Mouse (Mus musculus) urinary bladder, postnatal 25 days (tissue): ENCODE results near the gene Pdpk1.

Experiments used
- DNase-seq: peaks from one replicate; pipeline ENCODE4 v3.0.0; 2022; ENCODE audit warnings: low spot score

Gene Pdpk1

DNA sequence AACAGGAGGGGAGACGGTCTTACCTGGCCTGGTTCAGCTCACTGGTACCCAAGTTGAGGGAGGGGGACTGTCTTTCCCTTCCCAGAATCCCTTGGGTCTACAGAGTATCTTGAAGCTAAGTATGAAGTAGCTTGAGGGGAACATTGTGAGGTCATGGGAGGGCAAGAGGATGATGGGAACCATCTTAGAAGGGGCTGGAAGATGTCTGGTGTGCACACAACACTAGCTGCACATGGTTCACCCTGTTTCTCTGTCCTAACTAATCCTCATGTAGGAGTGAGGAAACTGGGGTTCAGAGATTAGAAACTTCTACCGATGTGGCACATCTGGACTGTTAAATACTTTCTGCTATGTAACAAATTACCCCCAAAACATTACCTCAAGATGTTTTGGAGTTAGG, at the start of gene Pdpk1:
Gene Pdpk1 (minus strand): TSS at position 101 of the 400 bp plus-strand sequence.
- DNase-seq, result no peak

DNA sequence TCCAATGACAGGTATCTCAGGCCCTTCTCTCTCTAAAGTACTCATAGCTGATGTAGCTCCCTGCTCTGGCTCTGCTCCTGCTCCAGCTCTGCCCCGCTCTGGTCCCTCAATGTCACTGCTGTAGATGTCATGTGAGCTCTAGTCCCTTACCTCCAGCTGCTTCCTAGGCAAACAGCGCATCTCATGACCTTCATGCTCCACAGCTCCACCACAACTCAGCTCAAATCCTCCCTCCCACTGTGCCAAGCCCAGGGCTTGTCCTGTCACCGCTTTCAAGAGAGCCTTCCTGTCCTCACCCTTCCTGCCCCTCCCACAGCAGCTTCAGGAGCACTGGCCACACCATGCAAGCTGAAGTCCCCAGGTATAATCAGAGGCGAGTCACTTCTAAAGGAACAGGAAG, 49.0 kb upstream of the Pdpk1 start:
- no peak for DNase-seq

DNA sequence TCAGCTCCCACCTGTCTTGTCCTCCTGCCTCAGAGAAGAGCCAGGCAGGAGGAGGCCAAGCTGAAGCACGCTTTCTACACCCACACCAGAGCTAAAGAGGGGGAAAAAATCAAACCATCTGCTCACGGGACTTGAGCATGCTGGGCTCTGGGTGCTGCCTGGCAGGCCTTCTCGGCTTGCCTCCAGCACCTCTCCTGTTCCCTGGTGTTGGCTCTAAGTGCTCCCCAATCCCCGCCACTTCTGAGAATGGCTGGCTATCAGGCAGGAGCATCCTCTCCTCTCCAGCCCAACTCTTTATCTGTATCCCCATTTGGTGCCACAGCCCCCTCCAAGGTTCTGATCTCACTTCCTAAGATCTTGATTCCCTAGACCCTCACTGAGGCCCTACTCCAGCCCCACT, 48.5 kb upstream of the Pdpk1 start:
- no peak for DNase-seq

- DNase-seq, result no peak
These were observed 46.5 kb upstream of the Pdpk1 start for GRCm38 (mm10) chr17:24197032-24197824.

DNA sequence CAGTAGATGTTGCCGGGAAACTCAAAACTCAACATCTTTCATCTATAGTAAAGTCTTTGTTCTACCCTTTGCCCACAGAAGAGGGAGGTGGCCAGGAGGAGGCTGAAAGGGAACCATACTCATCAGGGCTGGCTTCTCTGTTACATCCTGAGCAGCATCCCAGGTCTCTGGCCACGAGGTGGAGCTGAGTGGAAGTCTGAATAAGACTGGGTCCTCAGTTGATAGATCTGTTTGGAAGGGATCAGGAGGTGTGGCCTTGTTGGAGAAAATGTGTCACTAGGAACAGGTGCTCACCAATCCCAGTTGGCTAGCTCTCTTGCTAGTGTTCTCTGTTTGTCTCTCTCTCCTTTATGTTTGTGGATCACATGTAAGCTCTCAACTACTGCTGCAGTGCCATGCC, 44.6 kb upstream of the Pdpk1 start:
- no peak for DNase-seq

DNA sequence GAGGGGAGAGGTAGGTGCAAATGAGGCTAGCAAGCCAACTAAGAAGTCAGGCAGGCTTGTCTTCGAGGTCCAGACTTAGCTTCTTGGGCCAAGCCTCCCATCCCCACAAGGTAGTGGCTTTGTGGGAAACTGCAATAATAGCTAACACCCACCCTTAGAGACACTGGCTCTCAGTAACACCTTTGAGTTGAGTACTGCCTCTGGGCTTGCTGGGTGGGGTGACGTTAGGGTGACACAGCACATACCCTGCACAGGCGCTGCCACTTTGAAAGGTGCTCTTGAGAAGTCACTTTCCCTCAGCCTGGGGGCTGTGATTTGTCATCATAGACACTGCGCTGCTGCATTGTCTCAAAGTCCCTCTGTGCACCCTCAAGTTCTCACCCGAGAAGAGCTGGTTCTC, 43.0 kb upstream of the Pdpk1 start:
- no peak for DNase-seq

DNA sequence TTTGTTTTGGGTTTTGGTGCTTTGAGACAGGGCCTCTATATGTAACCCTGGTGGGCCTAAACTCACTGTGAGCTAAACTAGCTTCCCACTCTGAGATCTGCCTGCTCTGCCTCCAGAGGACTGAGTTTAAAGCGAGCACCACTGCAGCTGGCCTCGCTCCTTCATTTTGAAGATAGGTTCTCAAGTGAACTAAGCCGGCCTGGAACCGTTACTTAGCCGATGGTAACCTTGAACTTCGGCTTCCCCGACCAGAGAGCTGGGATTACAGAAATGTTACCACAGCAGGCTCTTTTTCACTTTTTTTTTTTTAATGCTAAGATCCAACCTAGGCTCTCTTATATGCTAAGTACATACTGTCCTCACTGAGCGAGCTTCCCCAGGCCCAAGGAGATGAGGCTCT, 42.5 kb upstream of the Pdpk1 start:
- DNase-seq, result no peak

DNA sequence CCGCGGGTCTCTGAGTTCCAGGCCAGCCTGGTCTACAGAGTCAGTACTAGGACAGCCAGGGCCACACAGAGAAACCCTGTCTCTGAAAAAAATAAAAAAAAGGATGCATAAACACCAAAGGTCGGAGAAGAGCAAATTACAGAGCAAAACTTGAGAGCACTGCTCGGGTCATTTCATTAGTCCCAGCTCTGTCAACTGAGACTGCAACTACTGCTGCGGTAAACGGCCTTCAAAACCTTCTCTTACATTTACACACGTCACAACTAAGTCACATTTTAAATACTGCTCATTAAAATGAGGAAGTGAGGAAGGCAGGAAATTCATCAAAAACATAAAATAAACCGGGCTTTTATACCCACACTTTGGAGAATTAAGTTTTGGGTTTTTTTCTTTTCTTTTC, 42.1 kb upstream of the Pdpk1 start:
- DNase-seq, result no peak

GRCm38 (mm10) chr17:24191481-24191880, 40.8 kb upstream of the Pdpk1 start:
- no peak for DNase-seq

GRCm38 (mm10) chr17:24190934-24191333, 40.2 kb upstream of the Pdpk1 start:
- no peak for DNase-seq

GRCm38 (mm10) chr17:24174259-24174658, 23.5 kb upstream of the Pdpk1 start:
- no peak for DNase-seq

GRCm38 (mm10) chr17:24173423-24173822, 22.7 kb upstream of the Pdpk1 start:
- peak; percentile 68 for DNase-seq

DNA sequence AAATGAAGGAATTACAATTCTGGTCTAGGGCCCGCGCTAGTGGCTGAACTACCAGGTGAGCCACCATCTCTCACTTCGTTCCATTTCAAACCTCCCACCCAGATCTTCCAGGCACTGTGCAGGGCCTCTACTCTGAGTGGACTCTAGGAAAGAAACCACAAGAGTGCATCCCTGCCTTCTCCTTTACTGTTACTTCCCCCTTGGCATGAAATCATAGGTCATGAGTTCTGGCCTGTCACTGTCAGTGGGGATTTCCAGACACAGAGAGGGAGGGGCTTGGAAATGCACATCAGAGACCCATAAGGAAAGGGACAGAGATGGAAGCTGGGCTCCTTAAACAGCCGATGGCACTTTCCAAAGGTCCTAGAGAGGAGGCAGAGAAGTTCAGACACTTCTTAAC, 21.0 kb upstream of the Pdpk1 start:
- no peak for DNase-seq

DNA sequence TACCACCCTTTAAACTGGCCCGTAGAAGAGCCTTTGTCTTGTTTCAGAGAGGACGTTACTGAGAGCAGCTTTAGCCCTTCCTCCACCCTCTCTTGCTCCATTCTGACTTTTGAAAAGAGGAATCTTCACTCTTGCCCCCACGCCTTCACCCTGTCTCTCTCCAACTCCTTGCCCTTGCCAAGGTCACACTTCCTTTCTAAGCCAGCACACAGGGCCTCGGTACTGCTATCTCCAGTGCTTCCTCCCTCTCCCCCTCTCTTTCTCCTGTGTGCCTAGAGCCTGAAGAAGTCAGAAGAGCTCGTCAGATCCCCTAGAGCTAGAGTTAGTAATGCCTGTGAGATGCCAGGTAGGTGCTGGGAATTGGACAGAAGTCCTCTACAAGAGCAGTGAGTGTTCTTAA, 20.0 kb upstream of the Pdpk1 start:
- no peak for DNase-seq

GRCm38 (mm10) chr17:24170125-24170524, 19.4 kb upstream of the Pdpk1 start:
- DNase-seq, result no peak

- peak; percentile 91 for DNase-seq
These were observed 18.8 kb upstream of the Pdpk1 start, which contains the start of gene Atp6v0c for GRCm38 (mm10) chr17:24169317-24170065. Atp6v0c (minus strand) TSS chr17:24169702.

GRCm38 (mm10) chr17:24168590-24169277, 18.0 kb upstream of the Pdpk1 start:
- DNase-seq, result peak; percentile 50

DNA sequence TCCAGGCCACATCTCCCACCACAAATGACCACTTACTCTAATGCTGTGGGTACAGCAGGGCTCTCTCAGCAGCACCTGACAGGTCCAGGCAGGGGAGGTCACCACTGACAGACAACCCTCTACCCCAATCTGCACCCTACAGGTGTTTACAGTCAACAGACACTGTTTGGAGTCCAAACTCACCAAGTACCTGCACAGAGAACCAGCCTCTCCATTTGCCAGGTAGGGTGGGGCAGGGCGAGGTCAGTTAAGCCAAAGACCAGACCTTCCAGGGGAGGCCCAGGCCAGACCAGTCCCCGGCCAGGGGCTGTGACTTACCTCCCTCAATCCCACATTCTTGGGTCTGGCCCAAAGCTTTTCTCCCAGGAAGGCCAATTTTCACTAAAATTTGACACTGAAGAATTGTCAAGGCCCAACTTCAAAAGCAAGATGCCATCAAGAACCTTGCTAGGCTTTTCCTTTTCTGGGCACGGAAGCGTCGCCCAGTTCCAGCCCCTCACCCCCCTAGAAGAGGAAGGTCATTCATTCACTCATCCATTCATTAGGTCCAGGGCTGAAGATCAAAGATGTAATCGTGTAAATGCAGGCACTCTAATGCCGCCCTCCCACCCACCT, 17.3 kb upstream of the Pdpk1 start:
- DNase-seq, result no peak

DNA sequence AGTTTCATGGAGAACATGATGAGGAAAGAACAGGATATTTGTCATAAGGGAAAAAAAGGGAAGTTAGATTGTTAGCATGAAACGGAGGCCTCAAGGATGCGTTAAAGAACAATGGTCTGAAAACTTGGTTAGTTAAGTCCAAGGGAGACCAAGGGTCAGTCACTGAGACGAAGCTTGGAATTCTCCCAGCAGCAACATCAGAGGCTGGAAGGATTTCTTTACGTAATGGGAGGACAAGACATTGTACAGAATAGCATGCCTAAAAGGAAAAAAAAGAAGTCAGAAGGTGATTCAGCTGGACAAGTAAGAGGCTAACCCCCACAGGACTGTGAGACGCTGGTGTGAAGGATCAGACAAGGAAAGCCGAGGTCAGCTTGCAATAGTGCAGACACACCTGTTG, 16.4 kb upstream of the Pdpk1 start:
- no peak for DNase-seq

DNA sequence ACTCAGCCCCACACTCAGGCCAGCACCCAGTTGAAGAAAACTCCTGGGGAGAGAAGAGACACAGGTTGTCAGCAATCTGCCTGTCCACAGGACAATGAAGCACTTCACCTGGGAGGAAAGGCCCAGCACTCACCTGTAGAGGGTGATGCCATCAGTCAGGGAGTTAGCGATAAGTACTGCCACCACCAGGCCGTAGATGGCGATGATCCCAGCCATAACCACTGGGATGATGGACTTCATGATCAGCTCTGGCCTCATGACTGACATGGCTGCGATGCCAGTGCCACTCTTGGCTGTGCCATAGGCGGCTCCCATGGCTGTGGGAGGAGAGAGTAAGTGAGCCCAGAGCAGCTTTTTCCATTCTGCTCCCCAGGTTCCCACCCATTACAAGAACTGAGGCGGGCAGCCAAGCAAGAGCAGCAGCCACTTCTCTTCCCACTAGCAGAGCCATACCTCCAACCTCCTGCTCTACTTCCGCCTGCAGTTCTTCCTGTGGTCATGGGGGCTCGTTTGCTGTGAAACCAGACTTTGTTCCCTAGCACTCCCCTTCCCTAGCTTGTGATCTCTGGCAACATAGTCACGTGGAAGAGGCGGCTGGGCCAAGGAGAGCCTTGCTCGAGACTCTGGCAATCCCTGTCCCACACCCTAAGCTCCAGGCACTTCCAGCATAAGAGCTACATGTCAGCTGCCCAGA, 14.0 kb upstream of the Pdpk1 start:
- no peak for DNase-seq

DNA sequence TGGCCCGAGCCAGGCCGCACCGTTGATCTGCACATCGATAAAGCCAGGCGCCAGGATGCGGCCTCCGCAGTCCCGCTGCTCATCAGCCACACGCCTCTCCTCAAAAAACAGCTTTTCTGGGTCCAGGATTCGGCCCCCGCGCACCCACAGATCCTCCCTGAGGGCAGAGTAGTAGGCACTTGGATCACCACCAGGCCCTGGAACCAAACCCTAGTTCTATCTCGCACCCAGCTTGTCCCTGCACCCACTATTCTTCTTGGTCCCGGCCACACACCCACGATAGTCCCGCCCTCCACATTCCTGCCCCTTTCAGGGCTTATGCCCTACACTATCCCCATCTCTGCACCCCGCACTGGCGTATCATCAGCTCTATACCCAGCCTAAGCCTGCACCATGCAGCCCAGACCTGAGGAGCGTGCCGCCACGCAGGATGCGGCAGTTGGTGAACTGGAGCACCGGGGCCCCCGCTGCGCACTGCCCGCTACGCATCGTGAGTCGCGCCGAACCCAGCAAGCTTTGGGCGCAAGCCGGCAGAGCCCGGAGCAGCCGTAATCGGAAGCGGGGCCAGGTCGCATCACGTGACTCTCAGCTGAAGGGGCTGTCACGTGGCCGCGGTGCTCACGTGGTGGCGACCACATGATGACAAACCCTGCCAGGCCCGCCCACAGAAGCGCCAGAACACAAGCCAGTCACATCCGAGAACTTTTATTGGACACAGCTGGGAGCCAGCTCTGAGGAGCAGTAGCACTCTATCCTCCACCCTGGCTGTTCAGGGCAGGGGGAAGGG, 12.6 kb upstream of the Pdpk1 start, which contains the start of gene Amdhd2:
Gene Amdhd2 (minus strand): TSS at position 591 of the 787 bp plus-strand sequence.
- DNase-seq, result peak; percentile 94
